Mouse (Mus musculus) bone marrow, adult 2 months (tissue): ENCODE data around the gene Prkca.

Experiments
- CTCF ChIP-seq: fragments of 200-500 bp; IDR thresholded peaks from 2 replicates; pipeline ENCODE4 v1.5.1; 2011; ENCODE audit warnings: low read length, control low read depth; ENCODE audit not compliant: control insufficient read depth, insufficient read depth
- POLR2A ChIP-seq: fragments of 200-500 bp; IDR thresholded peaks from 2 replicates; pipeline ENCODE4 v1.6.1; 2011; ENCODE audit warnings: low read depth, mild to moderate bottlenecking, control low read depth, low read length, borderline replicate concordance; ENCODE audit not compliant: control insufficient read depth

GRCm38 (mm10) chr11:108210749-108211148 is 133.0 kb downstream of the Prkca start:
- no peak for TF ChIP-seq CTCF
- no peak for TF ChIP-seq POLR2A
